Mouse (Mus musculus): ENCODE data around the gene Mgat4a. TPM values are rescaled to one million over a fixed set of nuclear protein-coding genes. Genes with fewer than 3 reads are reported as not detected.

Gene Mgat4a
- polyA plus RNA-seq, 1 experiment from 2014 or later, result 17.2 TPM

DNA sequence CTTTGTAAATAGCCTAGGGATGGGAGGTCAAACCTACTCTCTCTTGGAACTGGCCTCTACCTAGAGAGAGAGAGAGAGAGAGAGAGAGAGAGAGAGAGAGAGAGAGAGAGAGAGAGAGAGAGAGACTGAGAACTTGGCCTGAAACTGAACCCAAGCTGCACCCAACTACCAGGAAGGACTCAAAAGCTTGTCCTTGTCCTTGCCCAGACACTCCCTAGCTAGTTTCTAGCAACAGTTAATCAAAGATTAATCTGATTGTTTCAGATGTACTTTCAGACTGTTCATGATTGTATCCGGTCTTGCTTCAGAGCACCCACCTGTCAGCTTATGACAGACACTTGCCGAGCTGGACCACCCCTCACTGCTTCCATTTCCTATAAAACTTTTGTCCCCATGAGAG lies 25.5 kb upstream of the Mgat4a start:
- no peak overlapping the region for H3K27ac ChIP-seq (ENCODE audit: low read depth, low read length)
- H3K27me3 ChIP-seq (ENCODE audit: control insufficient read depth, insufficient read depth, low read length), result no peaks in the 10 kb centered on the region
- H3K4me3 ChIP-seq (ENCODE audit: low read depth, low read length), result no peak overlapping the region
- H3K9me3 ChIP-seq (ENCODE audit: control insufficient read depth, low read length), result no peaks in the 10 kb centered on the region
- no peak overlapping the region for H3K9ac ChIP-seq (replicated peaks; ENCODE audit: low read depth, low read length)
- H3K4me2 ChIP-seq (ENCODE audit: low read depth, low read length), result no peak overlapping the region
- WGBS, result 80% methylated on average over 2 of the region's 2 CpGs
- no peak for ATAC-seq (ENCODE audit: low read depth)
- no peaks in the 10 kb centered on the region for H3K4me1 ChIP-seq (ENCODE audit: control insufficient read depth, insufficient read depth, low read length)
- H3K36me3 ChIP-seq (ENCODE audit: control insufficient read depth, insufficient read depth, low read length), result no peaks in the 10 kb centered on the region

DNA sequence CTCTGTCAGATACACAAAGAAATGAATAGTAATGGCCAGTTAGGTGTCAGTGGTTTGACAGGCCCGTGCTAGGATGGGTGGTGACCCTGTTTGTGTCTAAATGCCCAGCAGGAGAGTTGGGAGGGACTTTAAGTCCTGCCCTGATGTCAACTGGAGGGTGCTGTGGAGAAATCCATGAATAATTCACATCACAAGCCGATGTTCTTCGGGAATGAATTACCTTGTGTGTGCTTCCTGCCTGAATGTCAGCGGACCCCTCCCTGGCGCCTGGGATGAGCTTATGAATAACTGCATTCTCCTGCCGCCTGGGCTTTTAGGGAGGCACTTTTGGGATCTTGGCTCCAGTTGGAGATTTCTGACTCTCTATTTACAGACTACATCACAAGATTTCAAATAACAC lies 24.6 kb upstream of the Mgat4a start:
- H3K36me3 ChIP-seq (ENCODE audit: control insufficient read depth, insufficient read depth, low read length), result no peaks in the 10 kb centered on the region
- WGBS, result 24% methylated on average over 6 of the region's 6 CpGs
- H3K4me1 ChIP-seq (ENCODE audit: control insufficient read depth, insufficient read depth, low read length), result no peaks in the 10 kb centered on the region
- H3K9me3 ChIP-seq (ENCODE audit: control insufficient read depth, low read length), result no peaks in the 10 kb centered on the region
- H3K27me3 ChIP-seq (ENCODE audit: control insufficient read depth, insufficient read depth, low read length), result no peaks in the 10 kb centered on the region
- no peak overlapping the region for H3K9ac ChIP-seq (replicated peaks; ENCODE audit: low read depth, low read length)
- H3K4me3 ChIP-seq (ENCODE audit: low read depth, low read length), result no peak overlapping the region
- H3K27ac ChIP-seq (ENCODE audit: low read depth, low read length), result no peak overlapping the region
- ATAC-seq (ENCODE audit: low read depth), result no peak
- no peak overlapping the region for H3K4me2 ChIP-seq (ENCODE audit: low read depth, low read length)

DNA sequence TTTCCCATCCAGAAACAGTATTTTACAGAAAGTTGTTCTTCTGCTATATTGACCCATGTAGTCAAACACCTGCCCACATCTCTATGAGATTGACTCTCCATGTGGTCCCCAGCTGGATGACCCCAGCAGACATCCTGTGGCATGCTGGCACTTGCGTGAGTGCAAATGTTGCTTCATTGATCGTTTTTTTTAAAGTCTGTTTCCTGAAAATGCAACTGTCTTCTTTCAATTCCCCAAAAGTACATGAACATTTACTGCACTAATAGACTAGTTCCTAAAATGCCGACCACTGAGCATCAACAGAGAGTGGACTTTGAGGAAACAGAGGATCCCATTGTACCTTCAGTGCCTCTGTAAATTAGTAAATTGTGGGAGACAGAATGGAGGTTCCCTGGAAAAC lies 21.1 kb upstream of the Mgat4a start:
- WGBS, result 93% methylated on average over 3 of the region's 3 CpGs
- Histone ChIP-seq H3K4me2 (ENCODE audit: low read depth, low read length) (no peak overlapping the region), H3K4me1 (ENCODE audit: control insufficient read depth, insufficient read depth, low read length) (no peaks in the 10 kb centered on the region), H3K9me3 (ENCODE audit: control insufficient read depth, low read length) (no peaks in the 10 kb centered on the region), H3K27ac (ENCODE audit: low read depth, low read length) (no peak overlapping the region), H3K4me3 (ENCODE audit: low read depth, low read length) (no peak overlapping the region), H3K27me3 (ENCODE audit: control insufficient read depth, insufficient read depth, low read length) (no peaks in the 10 kb centered on the region), H3K9ac (replicated peaks; ENCODE audit: low read depth, low read length) (no peak overlapping the region), H3K36me3 (ENCODE audit: control insufficient read depth, insufficient read depth, low read length) (no peaks in the 10 kb centered on the region)
- no peak for ATAC-seq (ENCODE audit: low read depth)

DNA sequence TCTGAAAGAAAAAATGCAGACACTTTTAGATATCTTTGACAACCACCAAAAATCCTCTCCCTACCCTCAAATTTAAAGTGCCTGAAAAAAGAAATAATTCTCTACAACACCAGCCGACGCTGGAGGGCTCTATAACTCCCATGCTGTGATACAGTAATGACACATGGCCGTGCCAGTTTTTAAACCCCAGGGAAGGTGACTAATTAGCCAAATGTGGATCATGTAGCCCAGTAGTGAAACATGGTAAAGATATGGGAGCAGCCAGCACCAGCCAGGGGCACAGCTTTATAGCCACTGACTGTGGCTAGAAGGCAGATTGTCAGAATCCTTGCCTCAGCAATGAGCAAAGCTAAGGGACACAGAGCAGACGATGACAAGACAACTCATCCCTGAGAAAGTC lies 19.5 kb upstream of the Mgat4a start:
- 48% methylated on average over 4 of the region's 4 CpGs for WGBS
- no peak for ATAC-seq (ENCODE audit: low read depth)
- H3K27me3 ChIP-seq (ENCODE audit: control insufficient read depth, insufficient read depth, low read length), result no peaks in the 10 kb centered on the region
- H3K36me3 ChIP-seq (ENCODE audit: control insufficient read depth, insufficient read depth, low read length), result no peaks in the 10 kb centered on the region
- H3K4me2 ChIP-seq (ENCODE audit: low read depth, low read length), result no peak overlapping the region
- no peaks in the 10 kb centered on the region for H3K9me3 ChIP-seq (ENCODE audit: control insufficient read depth, low read length)
- no peak overlapping the region for H3K4me3 ChIP-seq (ENCODE audit: low read depth, low read length)
- H3K4me1 ChIP-seq (ENCODE audit: control insufficient read depth, insufficient read depth, low read length), result no peaks in the 10 kb centered on the region
- H3K27ac ChIP-seq (ENCODE audit: low read depth, low read length), result no peak overlapping the region
- no peak overlapping the region for H3K9ac ChIP-seq (replicated peaks; ENCODE audit: low read depth, low read length)

DNA sequence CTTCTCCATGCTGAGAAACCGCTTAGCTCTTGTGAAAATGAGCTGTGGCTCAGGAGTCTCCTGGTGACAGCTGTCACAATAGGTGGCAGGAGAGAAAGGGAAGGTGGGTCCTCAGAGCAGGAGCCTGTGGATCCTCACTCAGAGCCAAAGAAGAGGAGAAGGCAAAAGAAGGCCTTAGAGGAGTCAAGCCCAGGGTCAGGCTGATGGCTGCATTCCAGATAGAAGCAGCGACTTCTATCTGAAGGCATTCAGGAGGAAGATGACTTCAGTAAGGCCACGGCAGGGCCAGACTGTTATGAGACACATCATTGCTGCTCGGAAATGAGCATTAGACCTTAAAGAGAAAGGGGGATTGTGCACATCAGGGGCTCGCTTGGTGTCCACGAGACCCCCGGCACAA lies 11.2 kb upstream of the Mgat4a start:
- no peak overlapping the region for H3K27ac ChIP-seq (ENCODE audit: low read depth, low read length)
- no peaks in the 10 kb centered on the region for H3K36me3 ChIP-seq (ENCODE audit: control insufficient read depth, insufficient read depth, low read length)
- no peak overlapping the region for H3K9ac ChIP-seq (replicated peaks; ENCODE audit: low read depth, low read length)
- no peak overlapping the region for H3K4me3 ChIP-seq (ENCODE audit: low read depth, low read length)
- no peaks in the 10 kb centered on the region for H3K4me1 ChIP-seq (ENCODE audit: control insufficient read depth, insufficient read depth, low read length)
- no peak overlapping the region for H3K4me2 ChIP-seq (ENCODE audit: low read depth, low read length)
- H3K9me3 ChIP-seq (ENCODE audit: control insufficient read depth, low read length), result no peaks in the 10 kb centered on the region
- 80% methylated on average over 7 of the region's 7 CpGs for WGBS
- no peak for ATAC-seq (ENCODE audit: low read depth)
- no peaks in the 10 kb centered on the region for H3K27me3 ChIP-seq (ENCODE audit: control insufficient read depth, insufficient read depth, low read length)

DNA sequence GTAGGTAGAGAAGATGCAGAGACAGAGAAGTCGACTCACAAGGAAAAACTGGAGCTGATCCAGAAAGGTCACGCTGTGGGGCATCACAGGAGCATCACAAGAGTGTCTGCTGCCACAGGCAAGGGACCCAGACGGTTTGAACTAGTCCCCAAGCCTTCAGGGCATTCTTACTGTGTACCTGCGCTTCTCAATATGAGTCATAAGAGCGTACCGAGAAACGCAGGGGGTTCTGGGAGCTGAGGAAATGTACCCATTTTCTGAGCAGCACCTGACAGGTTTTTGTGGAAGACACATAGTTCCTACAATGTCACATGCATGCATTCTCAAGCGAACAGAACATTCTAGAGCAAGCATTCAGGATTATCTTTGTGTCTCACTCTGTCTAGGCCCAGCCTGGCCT lies 8.7 kb upstream of the Mgat4a start:
- Histone ChIP-seq H3K36me3 (ENCODE audit: control insufficient read depth, insufficient read depth, low read length) (no peaks in the 10 kb centered on the region), H3K9me3 (ENCODE audit: control insufficient read depth, low read length) (no peaks in the 10 kb centered on the region), H3K27me3 (ENCODE audit: control insufficient read depth, insufficient read depth, low read length) (no peaks in the 10 kb centered on the region), H3K4me2 (ENCODE audit: low read depth, low read length) (no peak overlapping the region), H3K4me1 (ENCODE audit: control insufficient read depth, insufficient read depth, low read length) (no peaks in the 10 kb centered on the region), H3K27ac (ENCODE audit: low read depth, low read length) (no peak overlapping the region), H3K4me3 (ENCODE audit: low read depth, low read length) (no peak overlapping the region), H3K9ac (replicated peaks; ENCODE audit: low read depth, low read length) (no peak overlapping the region)
- ATAC-seq (ENCODE audit: low read depth), result no peak
- 89% methylated on average over 8 of the region's 8 CpGs for WGBS

DNA sequence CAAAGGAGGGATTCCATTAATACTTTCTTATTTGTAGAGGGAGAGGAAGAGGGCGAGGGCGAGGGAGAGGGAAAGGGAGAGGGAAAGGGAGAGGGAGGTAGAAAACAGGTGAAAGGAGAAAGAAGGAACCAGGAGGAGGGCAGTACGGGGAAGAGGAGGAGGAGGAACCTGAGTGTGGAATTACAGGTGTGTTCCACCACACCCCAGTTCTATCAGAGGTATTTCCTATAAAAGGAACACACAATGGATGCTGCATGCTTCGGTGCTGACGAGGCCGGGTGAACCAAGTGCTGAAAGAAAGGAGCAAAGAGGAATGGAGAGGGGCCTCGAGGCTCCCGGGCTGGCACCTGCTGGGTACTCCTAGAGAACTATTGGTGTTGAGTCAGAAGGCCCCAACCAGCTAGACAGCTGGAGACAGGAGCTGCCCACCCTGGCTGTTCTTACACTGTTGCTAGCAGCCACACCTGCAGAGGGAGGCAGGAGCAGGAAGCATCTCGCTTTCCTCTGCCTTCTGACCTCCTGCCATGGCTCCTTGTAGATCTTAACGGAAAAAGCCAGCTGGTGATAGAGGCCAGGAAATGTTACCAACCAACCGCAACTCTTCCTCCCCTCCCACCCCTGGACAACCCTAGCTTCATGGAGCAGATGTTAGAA lies 5.7 kb upstream of the Mgat4a start:
- Histone ChIP-seq H3K9ac (replicated peaks; ENCODE audit: low read depth, low read length) (no peak overlapping the region), H3K36me3 (ENCODE audit: control insufficient read depth, insufficient read depth, low read length) (no peaks in the 10 kb centered on the region), H3K9me3 (ENCODE audit: control insufficient read depth, low read length) (no peaks in the 10 kb centered on the region), H3K4me1 (ENCODE audit: control insufficient read depth, insufficient read depth, low read length) (no peaks in the 10 kb centered on the region), H3K4me3 (ENCODE audit: low read depth, low read length) (no peak overlapping the region), H3K27me3 (ENCODE audit: control insufficient read depth, insufficient read depth, low read length) (peaks cover 3% of the 10 kb centered on the region; the same call in 1 of the 2 replicates), H3K4me2 (ENCODE audit: low read depth, low read length) (no peak overlapping the region), H3K27ac (ENCODE audit: low read depth, low read length) (no peak overlapping the region)
- no peak for ATAC-seq (ENCODE audit: low read depth)
- 84% methylated on average over 11 of the region's 11 CpGs for WGBS

DNA sequence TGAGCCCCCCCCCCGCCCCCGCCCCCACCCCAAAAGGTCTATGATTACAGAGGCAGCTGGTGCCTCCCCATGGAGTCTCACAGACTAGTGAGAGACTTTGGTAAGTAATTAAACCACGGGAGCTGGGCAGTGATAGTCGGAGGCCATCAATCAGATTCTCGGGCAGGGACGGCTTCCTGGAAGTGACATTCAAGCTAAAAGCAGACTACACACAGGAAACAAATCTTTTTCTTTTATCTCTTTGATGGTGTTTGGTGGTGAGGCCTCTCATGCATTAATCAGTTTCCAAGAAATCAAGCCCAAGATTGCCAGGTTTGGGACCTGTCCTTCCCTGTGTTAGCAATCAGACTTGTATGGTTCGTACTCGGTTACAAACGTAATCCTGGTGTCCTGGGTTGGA lies 3.4 kb upstream of the Mgat4a start:
- ATAC-seq (ENCODE audit: low read depth), result no peak
- Histone ChIP-seq H3K4me3 (ENCODE audit: low read depth, low read length) (no peak overlapping the region), H3K27ac (ENCODE audit: low read depth, low read length) (no peak overlapping the region), H3K4me1 (ENCODE audit: control insufficient read depth, insufficient read depth, low read length) (0 out of 2 replicates have a peak, but pooled peaks cover 2% of the 10 kb centered on the region), H3K9me3 (ENCODE audit: control insufficient read depth, low read length) (no peaks in the 10 kb centered on the region), H3K9ac (replicated peaks; ENCODE audit: low read depth, low read length) (no peak overlapping the region), H3K27me3 (ENCODE audit: control insufficient read depth, insufficient read depth, low read length) (peaks cover 3% of the 10 kb centered on the region; the same call in 1 of the 2 replicates), H3K36me3 (ENCODE audit: control insufficient read depth, insufficient read depth, low read length) (no peaks in the 10 kb centered on the region), H3K4me2 (ENCODE audit: low read depth, low read length) (no peak overlapping the region)
- 27% methylated on average over 9 of the region's 9 CpGs for WGBS

DNA sequence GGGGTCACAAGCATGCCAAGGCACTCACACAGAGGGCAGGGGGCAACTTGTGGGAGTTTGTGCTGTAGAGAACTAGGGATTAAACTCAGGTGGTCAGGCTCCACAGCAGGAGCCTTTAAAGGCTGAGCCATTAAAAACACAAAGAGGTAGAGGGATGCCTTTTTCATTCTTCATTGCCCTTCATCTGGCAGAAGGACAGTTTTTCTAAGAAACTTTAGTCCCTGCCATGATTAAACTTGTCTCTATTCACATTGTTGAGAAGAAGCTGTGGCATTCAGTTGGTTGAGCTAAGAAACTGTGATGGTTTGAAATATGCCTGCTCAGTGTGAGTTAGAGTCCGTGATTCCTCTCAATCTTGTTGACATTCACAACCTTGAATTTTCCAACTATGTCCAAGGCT lies 2.2 kb upstream of the Mgat4a start:
- Histone ChIP-seq H3K4me2 (ENCODE audit: low read depth, low read length) (no peak overlapping the region), H3K36me3 (ENCODE audit: control insufficient read depth, insufficient read depth, low read length) (no peaks in the 10 kb centered on the region), H3K4me1 (ENCODE audit: control insufficient read depth, insufficient read depth, low read length) (0 out of 2 replicates have a peak, but pooled peaks cover 2% of the 10 kb centered on the region), H3K9me3 (ENCODE audit: control insufficient read depth, low read length) (no peaks in the 10 kb centered on the region), H3K27me3 (ENCODE audit: control insufficient read depth, insufficient read depth, low read length) (peaks cover 3% of the 10 kb centered on the region; the same call in 1 of the 2 replicates), H3K27ac (ENCODE audit: low read depth, low read length) (no peak overlapping the region), H3K4me3 (ENCODE audit: low read depth, low read length) (no peak overlapping the region), H3K9ac (replicated peaks; ENCODE audit: low read depth, low read length) (no peak overlapping the region)
- no peak for ATAC-seq (ENCODE audit: low read depth)
- WGBS, result 33% methylated on average over 1 of the region's 1 CpGs

All from neural tube, embryonic 14.5 days (tissue).